Mouse (Mus musculus) liver, embryonic 12.5 days (tissue): ENCODE measurements at regions not wholly inside any gene's neighbourhood (a gene's known extent, or its start where the extent isn't known, plus 50 kb on each side); places are given as distances from the start of the nearest gene placed in this dataset.
A peak's percentile ranks its signal among the peaks of the same experiment; 100 is the strongest.

ENCODE experiments used
- ATAC-seq: fragments of 200-750 bp; cut with Nextera tagmentation; 2 replicates; pipeline ENCODE4 v1.8.0; 2017; ENCODE audit warnings: moderate number of reproducible peaks, mild to moderate bottlenecking, moderate library complexity
- H3K27ac ChIP-seq: fragments of 300-500 bp; sonication (generic); 2 replicates; pipeline ENCODE4 v1.5.1; 2016; ENCODE audit warnings: mild to moderate bottlenecking
- H3K27me3 ChIP-seq: fragments of 300-500 bp; sonication (generic); replicated peaks from 2 replicates; pipeline ENCODE4 v1.6.1; 2016; ENCODE audit warnings: mild to moderate bottlenecking, moderate library complexity
- H3K36me3 ChIP-seq: fragments of 300-500 bp; sonication (generic); 2 replicates; pipeline ENCODE4 v1.6.1; 2016; ENCODE audit warnings: mild to moderate bottlenecking, moderate library complexity
- H3K4me1 ChIP-seq: fragments of 300-500 bp; sonication (generic); 2 replicates; pipeline ENCODE4 v1.6.1; 2016
- H3K4me2 ChIP-seq: fragments of 300-500 bp; sonication (generic); 2 replicates; pipeline ENCODE4 v1.6.1; 2016; ENCODE audit warnings: mild to moderate bottlenecking, moderate library complexity
- H3K4me3 ChIP-seq: fragments of 300-500 bp; sonication (generic); 2 replicates; pipeline ENCODE4 v1.5.1; 2016; ENCODE audit warnings: mild to moderate bottlenecking, moderate library complexity
- H3K9ac ChIP-seq: fragments of 300-500 bp; sonication (generic); 2 replicates; pipeline ENCODE4 v1.6.1; 2016; ENCODE audit warnings: mild to moderate bottlenecking, moderate library complexity
- H3K9me3 ChIP-seq: fragments of 300-500 bp; sonication (generic); replicated peaks from 2 replicates; pipeline ENCODE4 v1.6.1; 2016; ENCODE audit warnings: mild to moderate bottlenecking, moderate library complexity
- WGBS: fragments of 180-500 bp; shearing (Covaris S2); methylation state at CpG from one replicate; pipeline ENCODE4 v1.1.7; 2016; ENCODE audit not compliant: insufficient replicate concordance; 5-methylcytosine and 5-hydroxymethylcytosine counted together

- Histone ChIP-seq H3K27ac (no peak overlapping the region), H3K27me3 (peaks cover 80% of the 10 kb centered on the region), H3K4me2 (no peak overlapping the region), H3K4me1 (no peaks in the 10 kb centered on the region), H3K9ac (no peak overlapping the region), H3K4me3 (no peak overlapping the region), H3K9me3 (no peaks in the 10 kb centered on the region), H3K36me3 (no peaks in the 10 kb centered on the region)
- WGBS, result 54% methylated on average over 4 of the region's 4 CpGs
- no peak for ATAC-seq
Observed at GRCm38 (mm10) chr15:85662673-85663072, 72.1 kb upstream of the Ppara start.

GRCm38 (mm10) chr15:85663757-85664431, 70.9 kb upstream of the Ppara start:
- H3K36me3 ChIP-seq, result no peaks in the 10 kb centered on the region
- H3K9me3 ChIP-seq, result no peaks in the 10 kb centered on the region
- no peak overlapping the region for H3K27ac ChIP-seq
- H3K4me1 ChIP-seq, result no peaks in the 10 kb centered on the region
- no peak overlapping the region for H3K4me2 ChIP-seq
- H3K27me3 ChIP-seq, result peaks cover 82% of the 10 kb centered on the region
- 79% methylated on average over 17 of the region's 17 CpGs for WGBS
- no peak overlapping the region for H3K9ac ChIP-seq
- no peak for ATAC-seq
- no peak overlapping the region for H3K4me3 ChIP-seq

- H3K9me3 ChIP-seq, result no peaks in the 10 kb centered on the region
- H3K9ac ChIP-seq, result no peak overlapping the region
- 75% methylated on average over 10 of the region's 10 CpGs for WGBS
- no peak overlapping the region for H3K4me3 ChIP-seq
- H3K27me3 ChIP-seq, result peaks cover 82% of the 10 kb centered on the region
- H3K4me1 ChIP-seq, result no peaks in the 10 kb centered on the region
- no peaks in the 10 kb centered on the region for H3K36me3 ChIP-seq
- ATAC-seq, result no peak
- no peak overlapping the region for H3K4me2 ChIP-seq
- no peak overlapping the region for H3K27ac ChIP-seq
Observed at GRCm38 (mm10) chr15:85664432-85664828, 70.4 kb upstream of the Ppara start.

GRCm38 (mm10) chr15:85665181-85665821, 69.5 kb upstream of the Ppara start:
- no peak overlapping the region for H3K4me2 ChIP-seq
- H3K9ac ChIP-seq, result no peak overlapping the region
- H3K9me3 ChIP-seq, result no peaks in the 10 kb centered on the region
- ATAC-seq, result no peak
- no peak overlapping the region for H3K27ac ChIP-seq
- no peaks in the 10 kb centered on the region for H3K4me1 ChIP-seq
- no peak overlapping the region for H3K4me3 ChIP-seq
- H3K27me3 ChIP-seq, result peaks cover 84% of the 10 kb centered on the region
- 61% methylated on average over 12 of the region's 12 CpGs for WGBS
- no peaks in the 10 kb centered on the region for H3K36me3 ChIP-seq

GRCm38 (mm10) chr15:85666496-85666895, 68.3 kb upstream of the Ppara start:
- H3K9me3 ChIP-seq, result no peaks in the 10 kb centered on the region
- 57% methylated on average over 9 of the region's 9 CpGs for WGBS
- H3K4me2 ChIP-seq, result no peak overlapping the region
- peaks cover 84% of the 10 kb centered on the region for H3K27me3 ChIP-seq
- H3K9ac ChIP-seq, result no peak overlapping the region
- H3K27ac ChIP-seq, result no peak overlapping the region
- no peak overlapping the region for H3K4me3 ChIP-seq
- no peaks in the 10 kb centered on the region for H3K36me3 ChIP-seq
- ATAC-seq, result no peak
- no peaks in the 10 kb centered on the region for H3K4me1 ChIP-seq

- Histone ChIP-seq H3K36me3 (no peaks in the 10 kb centered on the region), H3K4me2 (no peak overlapping the region), H3K9ac (no peak overlapping the region), H3K27me3 (peaks cover 84% of the 10 kb centered on the region), H3K27ac (no peak overlapping the region), H3K4me3 (no peak overlapping the region), H3K9me3 (no peaks in the 10 kb centered on the region), H3K4me1 (no peaks in the 10 kb centered on the region)
- no peak for ATAC-seq
- WGBS, result 56% methylated on average over 12 of the region's 12 CpGs
Observed at GRCm38 (mm10) chr15:85667381-85667791, 67.4 kb upstream of the Ppara start.

- Histone ChIP-seq H3K27me3 (peaks cover 84% of the 10 kb centered on the region), H3K27ac (no peak overlapping the region), H3K9ac (no peak overlapping the region), H3K36me3 (no peaks in the 10 kb centered on the region), H3K4me1 (no peaks in the 10 kb centered on the region), H3K9me3 (no peaks in the 10 kb centered on the region), H3K4me3 (no peak overlapping the region), H3K4me2 (no peak overlapping the region)
- WGBS, result 60% methylated on average over 7 of the region's 7 CpGs
- no peak for ATAC-seq
Observed at GRCm38 (mm10) chr15:85667906-85668590, 66.7 kb upstream of the Ppara start.

- H3K36me3 ChIP-seq, result no peaks in the 10 kb centered on the region
- no peaks in the 10 kb centered on the region for H3K4me1 ChIP-seq
- no peaks in the 10 kb centered on the region for H3K9me3 ChIP-seq
- no peak overlapping the region for H3K9ac ChIP-seq
- no peak overlapping the region for H3K27ac ChIP-seq
- H3K4me2 ChIP-seq, result no peak overlapping the region
- H3K4me3 ChIP-seq, result no peak overlapping the region
- peaks cover 83% of the 10 kb centered on the region for H3K27me3 ChIP-seq
- 48% methylated on average over 9 of the region's 9 CpGs for WGBS
- no peak for ATAC-seq
Observed at GRCm38 (mm10) chr15:85668871-85669651, 65.7 kb upstream of the Ppara start.

- H3K9me3 ChIP-seq, result no peaks in the 10 kb centered on the region
- no peak overlapping the region for H3K27ac ChIP-seq
- 37% methylated on average over 15 of the region's 15 CpGs for WGBS
- H3K36me3 ChIP-seq, result no peaks in the 10 kb centered on the region
- no peak for ATAC-seq
- H3K4me2 ChIP-seq, result peak overlapping the region; percentile 68
- H3K4me1 ChIP-seq, result no peaks in the 10 kb centered on the region
- no peak overlapping the region for H3K9ac ChIP-seq
- H3K4me3 ChIP-seq, result peak overlapping the region; percentile 52
- peaks cover 84% of the 10 kb centered on the region for H3K27me3 ChIP-seq
Observed at GRCm38 (mm10) chr15:85669652-85670175, 65.1 kb upstream of the Ppara start.

GRCm38 (mm10) chr15:85670176-85670788, 64.5 kb upstream of the Ppara start:
- Histone ChIP-seq H3K9ac (no peak overlapping the region), H3K4me1 (no peaks in the 10 kb centered on the region), H3K4me3 (peak overlapping the region; percentile 52), H3K36me3 (no peaks in the 10 kb centered on the region), H3K27ac (no peak overlapping the region), H3K4me2 (peak overlapping the region; percentile 68), H3K9me3 (no peaks in the 10 kb centered on the region), H3K27me3 (peaks cover 87% of the 10 kb centered on the region)
- 4% methylated on average over 45 of the region's 64 CpGs for WGBS
- ATAC-seq, result no peak
